Mouse (Mus musculus) layer of hippocampus, adult 18-20 months (tissue): Measurements from ENCODE around the gene Pinlyp. TPM values are rescaled to one million over a fixed set of nuclear protein-coding genes. Genes with fewer than 3 reads are reported as not detected.

Experiments
- DNase-seq, 2 experiments: peaks; one replicate each; pipeline ENCODE4 v3.0.0; 2022; ENCODE audit warnings: low spot score in 2 of 2
- long read RNA-seq: library from polyadenylated mRNA; stranded (forward); transcript quantifications from one replicate; pipeline ENCODE4 v2.0.0, GENCODE M21; 2021
- total RNA-seq, 2 experiments: library from RNA; stranded (reverse); gene quantifications; 2 replicates each; pipeline ENCODE4 v1.2.3; 2021

Gene Pinlyp
- total RNA-seq: not detected
- long read RNA-seq: 0 reads

- DNase-seq: no peak
These were observed at the start of gene Pinlyp, which contains the start of gene Xrcc1 for GRCm38 (mm10) chr7:24546068-24546614. Pinlyp (minus strand) TSS chr7:24546118. Xrcc1 (plus strand) TSS chr7:24546289.

GRCm38 (mm10) chr7:24595464-24595863 is 49.5 kb upstream of the Pinlyp start:
- DNase-seq: no peak

DNA sequence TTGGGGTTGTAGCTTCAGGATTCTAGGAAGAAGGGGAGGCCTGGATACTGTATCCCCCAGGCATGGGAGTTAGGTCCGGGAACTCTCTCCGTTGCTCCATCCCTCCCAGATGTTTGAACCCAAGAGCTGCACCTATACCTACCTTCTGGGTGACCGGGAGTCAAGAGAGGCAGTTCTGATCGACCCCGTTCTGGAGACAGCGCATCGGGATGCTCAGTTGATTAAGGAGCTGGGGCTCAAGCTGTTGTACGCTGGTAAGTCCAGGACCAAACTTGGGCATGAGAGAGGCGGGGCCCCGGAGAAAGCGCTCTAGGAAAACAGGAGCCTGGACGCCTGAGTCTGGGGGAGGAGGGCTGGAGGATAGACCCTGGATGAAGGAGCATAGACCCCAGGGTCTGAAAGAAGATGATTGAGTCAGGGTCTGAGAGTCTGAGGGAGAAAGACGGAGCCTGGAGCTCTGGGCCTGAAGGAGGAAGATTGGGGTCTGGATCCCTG is 48.4 kb upstream of the Pinlyp start:
- DNase-seq: no peak

DNA sequence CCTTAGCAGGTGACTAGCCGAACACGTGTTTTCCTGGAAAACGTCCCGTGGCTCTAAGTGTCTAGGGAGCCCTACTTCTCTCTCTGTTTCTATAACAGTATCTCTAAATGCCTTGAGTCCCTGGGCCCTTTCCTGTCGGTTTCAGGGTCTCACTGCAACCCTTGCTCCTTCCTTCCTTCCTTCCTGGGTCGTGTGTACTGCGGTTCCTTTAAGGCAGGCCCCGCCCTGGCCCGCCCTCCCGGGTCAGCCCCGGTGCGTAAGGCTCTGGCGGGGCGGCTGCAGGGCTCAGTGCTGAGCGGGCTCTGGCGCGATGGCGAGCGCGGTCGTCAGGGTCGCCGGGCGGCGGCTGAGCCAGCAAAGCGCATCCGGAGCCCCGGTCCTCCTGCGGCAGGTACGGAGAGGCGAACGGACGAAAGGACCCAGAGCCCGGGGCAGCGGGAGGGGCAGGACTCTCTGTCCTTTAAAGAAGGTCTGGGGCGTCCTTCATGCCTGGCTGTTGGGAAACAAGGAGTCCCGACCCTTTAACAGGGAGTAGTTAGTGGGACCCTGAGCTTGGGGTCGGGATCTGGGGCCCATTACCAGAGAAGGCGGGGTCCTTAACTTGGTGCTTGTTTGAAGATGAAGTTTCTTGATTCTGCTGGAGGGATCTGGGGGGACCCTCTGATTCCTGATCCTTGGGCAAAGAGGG is 47.8 kb upstream of the Pinlyp start:
- DNase-seq: peak in 1 of 2 experiments; percentile 61

GRCm38 (mm10) chr7:24592781-24593180 is 46.9 kb upstream of the Pinlyp start:
- DNase-seq: no peak

- DNase-seq: no peak
These were observed 46.2 kb upstream of the Pinlyp start for GRCm38 (mm10) chr7:24592163-24592562.

GRCm38 (mm10) chr7:24591735-24592134 is 45.8 kb upstream of the Pinlyp start:
- DNase-seq: no peak

DNA sequence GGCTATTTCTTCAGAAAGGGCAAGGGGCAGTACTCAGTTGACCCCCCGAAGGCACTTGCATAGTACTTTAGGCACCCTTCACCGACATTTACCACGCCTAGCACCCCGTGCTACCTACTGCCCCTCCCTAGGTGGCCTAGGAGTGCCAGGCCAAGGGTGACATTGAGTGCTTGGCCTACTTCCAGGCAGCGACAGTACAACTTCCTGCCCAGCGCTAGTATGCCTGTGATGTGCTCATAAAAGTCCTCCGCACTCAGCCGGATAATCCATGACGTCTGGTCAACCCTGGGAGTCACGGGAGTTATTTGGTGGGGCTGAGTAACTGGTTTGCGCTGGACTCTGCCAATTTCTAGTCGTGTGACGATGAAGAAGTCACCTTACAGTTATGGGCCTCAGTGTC is 42.4 kb upstream of the Pinlyp start:
- DNase-seq: no peak

DNA sequence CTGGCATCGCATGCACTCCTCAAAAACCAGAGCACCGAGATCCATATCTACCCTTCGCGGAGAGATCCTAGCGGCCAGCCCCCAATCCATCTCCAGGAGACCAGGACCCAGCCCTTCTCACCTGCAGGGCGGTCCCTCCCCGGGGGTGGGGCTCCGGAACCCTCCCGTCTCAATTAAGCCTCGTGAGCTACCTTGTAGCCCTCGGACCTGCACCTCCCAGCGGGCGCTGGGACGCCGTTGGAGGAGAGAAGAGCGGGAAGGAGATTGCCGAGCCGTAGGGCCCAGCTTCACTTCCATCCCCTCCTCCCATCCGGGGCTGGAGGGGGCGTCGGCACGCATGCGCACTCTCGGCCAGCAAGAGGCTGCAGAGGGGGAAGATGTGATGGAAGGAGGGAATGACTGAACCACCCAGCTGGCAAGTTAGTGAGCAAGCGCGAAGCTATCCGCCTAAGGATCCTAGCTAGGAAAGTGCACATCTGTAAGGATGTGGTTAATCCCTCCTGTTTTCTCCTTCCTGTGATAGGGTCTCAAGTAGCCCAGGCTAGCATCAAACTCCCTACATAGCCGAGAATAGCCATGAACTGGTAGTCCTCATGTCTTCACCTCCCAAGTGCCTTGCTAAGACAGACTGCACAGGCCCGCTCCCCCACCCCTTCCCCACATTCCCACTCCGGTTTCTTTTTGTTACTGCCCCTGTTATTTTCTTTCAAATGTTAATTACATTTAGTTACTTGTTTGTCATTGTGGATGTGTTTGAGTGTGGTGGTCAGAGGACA is 41.6 kb upstream of the Pinlyp start, which contains the start of the genes Ethe1 and Zfp575:
Gene Ethe1, plus strand, starts transcription at position 214 of the 776 bp plus-strand sequence.
Gene Zfp575, minus strand, starts transcription at position 312 of the 776 bp plus-strand sequence.
- DNase-seq: peak; percentile 86 to 87

GRCm38 (mm10) chr7:24586828-24587227 is 40.9 kb upstream of the Pinlyp start:
- no peak for DNase-seq

- no peak for DNase-seq
These were observed 40.1 kb upstream of the Pinlyp start for GRCm38 (mm10) chr7:24585995-24586394.

DNA sequence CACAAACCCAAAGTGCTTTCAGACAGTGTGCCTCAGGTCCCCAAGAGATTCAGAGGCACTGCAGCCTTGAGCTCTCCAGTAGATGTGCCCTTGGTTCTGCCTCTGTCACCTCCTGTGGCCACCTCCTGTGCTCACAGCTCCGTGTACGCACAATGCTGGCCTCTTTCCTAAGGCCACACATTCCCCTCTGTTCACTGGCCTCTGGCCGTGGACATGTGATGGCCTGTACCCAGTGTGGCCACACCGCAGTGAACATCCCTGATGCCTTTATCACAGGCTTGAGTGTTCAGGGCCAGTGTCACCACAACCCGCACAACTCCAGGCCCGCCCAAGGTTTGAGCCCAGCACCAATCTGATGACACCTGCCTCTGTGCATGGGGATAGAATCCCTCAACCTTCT is 39.0 kb upstream of the Pinlyp start:
- no peak for DNase-seq

DNA sequence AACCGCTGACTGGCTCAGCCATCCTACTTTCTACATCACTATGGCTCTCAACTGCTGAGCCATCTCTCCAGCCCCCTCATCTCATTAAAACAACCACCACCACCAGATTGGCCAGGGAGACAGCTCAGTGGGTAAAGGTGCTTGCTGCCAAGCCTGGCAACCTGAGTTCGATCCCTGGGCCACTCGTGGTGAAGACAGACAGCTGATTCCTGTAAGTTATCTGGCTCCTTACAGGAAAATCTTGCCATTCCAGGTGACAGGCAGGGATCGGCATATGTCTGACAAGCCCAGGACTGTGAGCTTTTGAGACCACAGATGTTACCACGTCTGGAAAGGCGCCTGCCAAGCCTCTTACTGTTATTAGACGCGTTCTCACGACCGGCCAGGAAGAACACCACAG is 31.9 kb upstream of the Pinlyp start:
- DNase-seq: no peak

DNA sequence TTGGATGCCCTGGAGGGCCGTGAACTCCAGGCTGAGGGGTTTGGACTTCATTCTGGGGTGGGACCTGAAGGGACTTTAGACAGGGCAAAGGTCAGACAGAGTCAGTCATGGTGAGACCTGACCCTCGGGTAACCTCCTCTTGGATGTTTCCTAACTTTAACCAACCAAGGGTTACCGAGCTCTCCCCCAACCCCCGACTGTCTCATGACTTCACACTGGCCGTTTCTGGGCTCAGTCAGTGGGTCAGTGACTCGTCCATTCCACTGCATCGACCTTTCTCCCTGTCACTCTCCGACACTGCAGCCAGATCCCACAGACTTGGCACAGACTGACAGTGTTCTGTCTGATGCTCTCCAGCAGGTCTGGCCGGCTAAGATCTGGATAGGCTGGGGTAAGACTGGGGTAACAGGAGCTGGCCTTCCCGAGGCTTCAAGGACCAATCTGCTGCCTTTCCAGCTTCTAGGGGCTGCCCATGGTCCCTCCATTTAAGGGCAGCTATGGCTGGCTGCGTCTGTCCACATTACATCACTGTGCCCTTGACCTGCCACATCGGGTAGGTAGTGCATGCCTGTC is 28.4 kb upstream of the Pinlyp start:
- DNase-seq: no peak

DNA sequence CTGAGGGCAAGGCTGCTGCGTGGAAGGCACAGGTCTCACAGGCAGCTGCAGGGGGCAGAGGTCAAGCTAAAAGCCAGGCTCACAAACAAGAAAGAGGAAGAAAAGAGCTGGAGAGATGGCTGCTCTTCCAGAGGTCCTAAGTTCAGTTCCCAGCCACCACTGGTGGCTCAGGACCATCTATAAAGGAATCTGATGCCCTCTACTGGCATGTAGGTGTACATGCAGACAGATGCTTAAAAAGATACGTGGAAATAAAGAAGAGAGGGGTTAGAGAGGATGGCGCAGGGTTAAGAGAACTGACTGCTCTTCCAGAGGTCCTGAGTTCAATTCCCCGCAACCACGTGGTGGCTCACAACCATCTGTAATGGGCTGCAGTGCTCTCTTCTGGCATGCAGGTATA is 26.5 kb upstream of the Pinlyp start:
- DNase-seq: no peak

DNA sequence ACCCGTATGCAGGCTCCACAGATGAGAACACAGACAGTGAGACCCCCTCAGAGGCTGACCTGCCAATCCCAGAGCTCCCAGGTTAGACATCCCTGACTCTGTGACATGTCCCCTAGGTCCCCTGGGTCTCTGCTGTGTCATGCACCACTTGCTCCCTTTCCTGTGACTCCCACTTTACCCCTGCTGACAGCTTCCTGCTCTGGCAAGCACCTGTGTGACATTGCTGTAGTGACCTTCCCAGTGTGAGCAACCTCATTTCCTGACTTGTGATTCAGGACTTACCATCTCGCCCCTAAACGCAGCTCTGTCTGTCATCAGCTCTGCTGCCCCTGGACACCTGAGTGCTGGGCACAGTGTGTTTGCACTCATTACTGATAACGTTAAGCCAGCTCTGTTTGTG is 25.2 kb upstream of the Pinlyp start:
- no peak for DNase-seq

DNA sequence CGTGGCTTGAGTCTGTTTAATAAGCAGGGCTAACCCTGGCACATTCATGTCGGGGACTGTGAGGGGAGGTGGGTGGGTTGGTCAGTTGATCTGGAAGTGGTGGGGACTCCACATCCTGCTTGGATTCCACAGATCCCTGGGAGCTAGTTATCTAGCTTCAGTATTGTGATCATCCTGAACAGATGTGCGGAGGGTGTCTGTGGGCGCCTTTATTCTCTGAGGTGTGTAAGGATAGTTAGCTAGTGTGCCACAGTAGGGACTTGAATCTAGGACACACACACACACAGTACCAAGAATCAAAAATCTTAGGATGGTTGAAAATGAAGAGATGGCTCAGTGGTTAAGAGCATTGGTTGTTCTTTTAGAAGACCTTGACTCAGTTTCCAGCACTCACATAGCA is 22.6 kb upstream of the Pinlyp start:
- DNase-seq: no peak

GRCm38 (mm10) chr7:24566206-24566605 is 20.3 kb upstream of the Pinlyp start:
- DNase-seq: no peak

GRCm38 (mm10) chr7:24565627-24566026 is 19.7 kb upstream of the Pinlyp start:
- DNase-seq: no peak

- DNase-seq: peak in 1 of 2 experiments; percentile 72
These were observed 18.8 kb upstream of the Pinlyp start for GRCm38 (mm10) chr7:24564607-24565265.

GRCm38 (mm10) chr7:24563837-24564206 is 17.9 kb upstream of the Pinlyp start:
- DNase-seq: no peak
